Mouse (Mus musculus): ENCODE measurements at regions not wholly inside any gene's neighbourhood (a gene's known extent, or its start where the extent isn't known, plus 50 kb on each side); places are given as distances from the start of the nearest gene placed in this dataset.

GRCm38 (mm10) chr10:92400587-92401090 is 321.6 kb downstream of the Nedd1 start:
- TF ChIP-seq CTCF (IDR thresholded peaks at IDR 0.05): no peak
- no peak for TF ChIP-seq EP300 (IDR thresholded peaks at IDR 0.05)
